Mouse (Mus musculus) lung, adult 2 months (tissue): ENCODE data around the gene Mafg.

Experiments
- CTCF ChIP-seq: fragments of 200-500 bp; IDR thresholded peaks from 2 replicates; pipeline ENCODE4 v1.5.1; 2011; ENCODE audit warnings: mild to moderate bottlenecking, low read length, control low read depth; ENCODE audit not compliant: insufficient read depth
- POLR2A ChIP-seq: fragments of 200-500 bp; IDR thresholded peaks from 2 replicates; pipeline ENCODE4 v1.6.1; 2011; ENCODE audit warnings: low read depth, mild to moderate bottlenecking, control low read depth, low read length, borderline replicate concordance; ENCODE audit errors: extremely low read depth

DNA sequence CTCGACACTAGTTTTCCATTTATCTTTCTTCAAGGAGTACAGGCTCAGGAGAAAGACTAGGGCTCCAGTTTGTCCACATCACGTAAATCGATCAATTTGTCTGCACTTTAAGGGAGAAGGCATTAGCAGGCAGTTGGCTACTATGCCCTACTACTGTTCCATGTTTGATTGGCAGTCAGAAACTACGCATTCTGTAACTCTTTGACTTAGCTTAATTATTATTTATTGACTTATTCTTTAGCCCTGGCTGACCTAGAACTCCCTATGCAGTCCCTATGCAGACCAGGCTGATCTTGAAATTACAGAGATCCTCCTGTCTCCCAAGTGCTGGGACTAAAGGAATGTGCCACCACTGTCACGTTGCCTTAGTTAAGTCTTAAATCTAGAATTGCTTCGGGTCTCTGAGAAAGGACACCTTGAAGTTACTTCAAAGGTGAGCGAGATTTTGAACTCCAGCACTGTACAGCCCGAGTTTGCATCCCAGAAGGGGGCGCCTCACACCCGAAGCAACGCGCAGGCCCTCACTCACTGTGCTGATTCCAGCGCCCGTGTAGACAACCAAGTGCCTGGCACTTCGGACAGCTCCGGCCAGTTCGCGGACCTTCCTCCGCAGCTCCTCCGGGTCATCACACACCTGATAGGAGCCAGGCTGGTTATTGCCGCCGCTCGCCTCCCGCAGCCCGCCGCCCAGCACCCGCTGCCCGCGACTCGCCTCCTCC, 9.3 kb downstream of the Mafg start:
- TF ChIP-seq CTCF (peak; percentile 44; the same call in 1 of the 2 replicates), POLR2A (no peak)
